Mouse (Mus musculus) urinary bladder, postnatal 10 days (tissue): ENCODE results near the gene Ppp1r2.
A peak's percentile ranks its signal among the peaks of the same experiment; 100 is the strongest.

Source experiments
- DNase-seq: peaks from one replicate; pipeline ENCODE4 v3.0.0; 2022; ENCODE audit warnings: low spot score

Ppp1r2 gene

GRCm38 (mm10) chr16:31233541-31234339, 41.3 kb downstream of the Ppp1r2 start:
- DNase-seq, result peak; percentile 41

GRCm38 (mm10) chr16:31233167-31233498, 41.9 kb downstream of the Ppp1r2 start:
- DNase-seq, result no peak

- DNase-seq, result no peak
Observed at GRCm38 (mm10) chr16:31232491-31233166, 42.4 kb downstream of the Ppp1r2 start.

- DNase-seq, result no peak
Observed at GRCm38 (mm10) chr16:31231591-31231990, 43.5 kb downstream of the Ppp1r2 start.

- no peak for DNase-seq
Observed at GRCm38 (mm10) chr16:31227746-31228145, 47.3 kb downstream of the Ppp1r2 start.

- no peak for DNase-seq
Observed at GRCm38 (mm10) chr16:31215271-31215670, 59.8 kb downstream of the Ppp1r2 start.

GRCm38 (mm10) chr16:31213463-31213862, 61.6 kb downstream of the Ppp1r2 start:
- no peak for DNase-seq

- DNase-seq, result no peak
Observed at GRCm38 (mm10) chr16:31211503-31211902, 63.6 kb downstream of the Ppp1r2 start.

GRCm38 (mm10) chr16:31210453-31210852, 64.6 kb downstream of the Ppp1r2 start:
- DNase-seq, result no peak

GRCm38 (mm10) chr16:31209911-31210310, 65.2 kb downstream of the Ppp1r2 start:
- DNase-seq, result no peak

GRCm38 (mm10) chr16:31205726-31206125, 69.4 kb downstream of the Ppp1r2 start:
- no peak for DNase-seq

- no peak for DNase-seq
Observed at GRCm38 (mm10) chr16:31205187-31205586, 69.9 kb downstream of the Ppp1r2 start.

- no peak for DNase-seq
Observed at GRCm38 (mm10) chr16:31204216-31204615, 70.9 kb downstream of the Ppp1r2 start.

- no peak for DNase-seq
Observed at GRCm38 (mm10) chr16:31201704-31202103, 73.4 kb downstream of the Ppp1r2 start.
